Mouse (Mus musculus) c-Kit-positive CD71-positive TER-119-negative erythroid progenitor cells, embryonic 14.5 days (primary cell): ENCODE measurements around the gene Atp2a1.
"Not testable (repeated sequence)": the region's sequence is repeated elsewhere in the genome, so short reads cannot be mapped to it uniquely, and the experiment has no call there.

ENCODE experiments used
- DNase-seq: peaks from one replicate; pipeline ENCODE4 v3.0.0-alpha.2; 2013; ENCODE audit warnings: low read depth

Atp2a1 gene

DNA sequence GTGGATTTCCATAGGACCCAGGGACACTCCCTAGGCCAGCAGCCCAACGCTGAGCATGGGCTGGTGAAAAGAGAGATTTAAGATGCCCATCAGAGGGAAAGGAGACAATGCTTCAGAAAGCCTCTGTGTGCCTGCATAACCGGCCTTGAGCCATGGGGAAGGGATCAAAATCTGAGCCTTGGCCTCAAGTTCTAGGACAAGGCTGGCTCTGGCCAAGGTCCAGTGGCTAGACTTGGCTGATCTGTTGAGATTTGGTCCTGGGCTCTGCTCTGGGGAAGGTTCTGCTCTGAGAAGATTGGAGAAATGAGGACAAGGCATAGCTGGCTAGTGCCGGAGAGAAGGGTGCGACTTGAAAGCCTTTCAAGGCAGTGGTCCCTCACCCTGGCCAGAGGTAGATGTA lies 51.8 kb downstream of the Atp2a1 start:
- no peak for DNase-seq

DNA sequence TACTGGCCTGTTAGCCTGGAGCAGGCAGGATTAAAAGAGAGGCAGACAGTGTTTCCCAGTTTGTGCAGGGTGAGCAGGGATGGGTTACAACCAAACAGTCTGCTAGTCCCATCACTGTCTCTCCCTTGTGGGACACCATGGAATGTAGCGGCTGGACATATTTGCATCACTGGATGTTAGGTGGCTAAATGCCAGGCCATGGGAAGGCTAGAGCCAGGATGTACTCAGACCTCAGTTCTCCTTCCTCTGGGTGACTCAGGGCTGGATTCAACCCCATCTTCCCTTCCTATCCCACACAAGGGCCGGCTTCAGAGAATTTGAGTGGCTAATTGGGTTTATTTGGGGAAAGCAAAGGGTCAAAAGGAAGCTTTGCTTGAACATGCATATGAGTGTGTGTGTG lies 54.2 kb downstream of the Atp2a1 start:
- DNase-seq, result no peak

DNA sequence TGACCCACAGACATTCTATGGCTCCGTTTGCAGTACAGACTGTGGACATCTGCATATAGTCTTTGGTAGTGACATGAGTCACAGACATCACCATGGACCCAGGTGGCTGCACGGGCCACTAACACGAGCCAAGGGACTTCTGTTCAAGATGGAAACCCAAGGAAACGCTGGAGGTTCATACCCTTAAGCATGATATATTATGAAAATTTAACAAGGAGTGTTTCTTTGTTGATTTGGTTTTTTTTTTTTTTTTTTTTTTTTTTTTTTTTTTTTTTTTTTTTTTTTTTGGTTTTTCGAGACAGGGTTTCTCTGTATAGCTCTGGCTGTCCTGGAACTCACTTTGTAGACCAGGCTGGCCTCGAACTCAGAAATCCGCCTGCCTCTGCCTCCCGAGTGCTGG lies 60.4 kb downstream of the Atp2a1 start:
- not testable (repeated sequence) for DNase-seq

DNA sequence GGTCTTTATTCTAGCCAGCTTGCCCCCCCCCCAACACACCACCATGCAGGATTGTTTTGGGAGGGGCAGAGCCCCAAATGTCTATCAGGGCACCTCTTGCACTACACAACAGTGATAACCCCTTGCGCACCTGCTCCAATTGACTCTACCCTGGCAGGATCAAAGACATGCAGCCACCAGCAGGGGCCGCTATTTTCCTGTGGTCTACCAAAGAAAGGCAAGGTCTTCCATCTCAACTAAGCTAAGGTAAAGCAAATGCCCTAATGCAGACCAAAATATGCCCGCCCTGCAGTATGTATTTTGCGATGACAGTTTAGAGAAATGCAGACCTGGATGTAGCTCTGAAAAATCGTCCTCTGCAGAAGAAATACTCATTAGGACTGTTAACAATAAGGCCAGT lies 63.4 kb downstream of the Atp2a1 start:
- peak; percentile 83 for DNase-seq

DNA sequence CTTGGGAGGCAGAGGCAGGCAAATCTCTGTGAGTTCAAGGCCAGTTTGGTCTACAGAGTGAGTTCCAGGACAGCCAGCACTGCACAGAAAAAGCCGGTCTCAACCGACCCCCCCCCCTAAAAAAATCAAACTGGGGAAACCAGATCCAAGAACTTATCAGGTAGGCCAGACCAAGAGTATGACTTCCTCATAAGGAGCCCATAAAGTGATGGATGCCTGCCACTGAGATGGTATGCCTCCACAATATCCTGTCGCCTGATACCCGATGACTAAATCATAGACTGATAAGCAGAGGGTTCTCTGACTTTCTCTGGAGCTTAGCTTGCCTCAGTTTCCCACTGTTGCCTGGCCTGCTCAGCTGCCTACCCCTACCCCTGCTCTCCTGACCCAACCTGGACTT lies 65.1 kb downstream of the Atp2a1 start:
- no peak for DNase-seq

DNA sequence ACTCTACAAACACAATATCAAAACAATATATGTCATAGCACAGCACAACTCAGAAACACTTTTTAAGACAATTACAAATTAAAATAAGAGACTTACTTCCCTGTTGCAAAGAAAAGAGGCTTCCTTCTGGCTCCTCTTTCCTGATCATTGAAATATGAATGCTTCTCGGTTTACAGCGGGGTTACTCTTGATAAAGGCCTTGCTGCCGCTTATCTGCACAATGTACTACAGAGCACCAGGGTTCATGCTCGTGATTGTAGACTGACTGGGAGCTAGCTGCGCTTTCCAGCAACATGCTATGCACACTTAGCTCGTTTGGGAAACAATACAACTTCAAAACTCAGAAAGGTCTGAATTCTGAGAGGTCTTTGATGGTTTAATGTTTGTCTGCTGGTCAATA lies 65.7 kb downstream of the Atp2a1 start:
- DNase-seq, result peak; percentile 51

DNA sequence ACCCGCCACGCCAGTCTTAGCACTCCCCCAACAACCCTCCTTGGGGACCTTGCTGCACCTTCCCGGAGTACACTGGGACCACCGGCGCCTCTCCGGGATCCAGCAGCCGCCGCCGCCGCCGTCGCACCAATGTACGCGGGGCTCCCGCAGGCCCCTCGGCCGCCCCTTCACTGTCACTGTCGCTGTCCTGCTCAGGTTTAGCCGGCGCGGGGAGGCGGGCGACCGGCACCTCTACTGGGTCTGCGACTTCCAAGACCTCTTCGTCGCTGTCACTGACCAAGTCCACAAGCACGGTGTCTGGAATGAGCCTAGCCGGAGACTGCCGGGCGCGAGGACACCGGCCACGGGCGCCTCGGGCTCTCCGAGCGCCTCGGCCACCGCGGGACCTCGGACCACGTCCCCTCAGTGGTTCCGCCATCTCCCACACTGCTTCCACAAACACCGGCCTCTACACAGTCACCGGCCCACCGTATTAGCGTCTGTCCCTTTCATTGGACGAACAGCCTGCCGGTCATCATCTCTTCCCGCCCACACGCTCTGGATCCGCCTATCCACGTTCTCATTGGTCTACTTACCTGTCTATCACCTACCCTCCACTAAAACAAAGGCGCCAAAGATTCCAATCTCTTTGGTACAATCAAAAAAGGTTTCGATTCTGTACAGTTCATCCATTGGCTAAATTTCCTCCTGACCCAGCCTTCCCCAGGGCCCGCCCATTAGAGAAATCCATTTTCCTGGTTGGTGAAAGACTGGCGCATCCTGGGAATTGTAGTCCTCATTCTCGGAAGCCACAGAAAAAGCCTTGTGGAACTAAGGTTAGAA lies 66.4 kb downstream of the Atp2a1 start, which contains the start of gene Nfatc2ip:
Nfatc2ip (minus strand) TSS at position 440 of the 822 bp plus-strand sequence.
- peak; percentile 96 for DNase-seq
